2 mouse cellular contexts compared by ENCODE assay signal in the genomic region with DNA sequence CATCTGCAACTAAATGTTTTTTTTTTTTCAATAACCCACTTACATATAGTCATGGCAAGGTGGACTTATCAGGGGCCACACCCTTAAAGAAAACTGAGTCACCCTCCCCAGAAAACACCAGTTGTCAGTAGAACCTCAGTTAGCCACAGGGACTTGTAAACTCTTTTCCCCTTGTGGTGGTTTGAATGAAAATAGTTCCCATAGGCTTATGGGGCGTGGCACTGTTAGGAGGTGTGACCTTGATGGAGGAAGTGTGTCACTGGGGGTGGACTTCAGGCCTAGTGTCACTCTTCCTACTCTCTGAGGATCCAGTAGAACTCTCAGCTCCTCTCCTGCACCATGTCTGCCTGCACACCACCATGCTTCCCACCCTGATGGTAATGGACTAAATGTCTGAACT.
A peak's percentile ranks its signal among the peaks of the same experiment; 100 is the strongest.
TF ChIP-seq lines count a peak whose summit lies in the region.

No protein-coding gene starts in this region.

TF ChIP-seq in CH12.LX, 34 proteins besides CTCF, POLR2A, EP300 and RAD21 (continued from another document):
- TF ChIP-seq TCF12 (IDR thresholded peaks at IDR 0.05; ENCODE audit: low read depth, low read length) (peak; percentile 44; the same call in 1 of the 2 replicates), NELFE (IDR thresholded peaks at IDR 0.05; ENCODE audit: low read depth, low read length) (peak; percentile 48; the same call in 1 of the 2 replicates), RCOR1 (conservative IDR thresholded peaks at IDR 0.05; ENCODE audit: low read depth, low read length) (no peak), ZMIZ1 (IDR thresholded peaks at IDR 0.05; ENCODE audit: low read depth, low read length) (0 out of 2 replicates have a peak, but pooled peaks have one; percentile 12), KAT2A (IDR thresholded peaks at IDR 0.05; ENCODE audit: insufficient replicate concordance, low read length) (no peak), ZKSCAN1 (IDR thresholded peaks at IDR 0.05; ENCODE audit: borderline replicate concordance, low read depth, low read length) (no peak), TBP (conservative IDR thresholded peaks at IDR 0.05; ENCODE audit: low read depth, low read length) (peak; percentile 66; the same call in 1 of the 2 replicates)

TF ChIP-seq in myocyte, 11 proteins besides CTCF, POLR2A, EP300 and RAD21 (continued from another document):
- TF ChIP-seq MYOG (IDR thresholded peaks at IDR 0.05; ENCODE audit: control insufficient read depth in 1 of 3, insufficient read depth in 1 of 3, insufficient read length in 2 of 3, low read depth in 2 of 3) = no peak
- TF ChIP-seq MAX (IDR thresholded peaks at IDR 0.05; ENCODE audit: low read depth) = no peak
- no peak for TF ChIP-seq REST (IDR thresholded peaks at IDR 0.05; ENCODE audit: insufficient read depth, insufficient read length)
- TF ChIP-seq USF1 (IDR thresholded peaks at IDR 0.05; ENCODE audit: low read depth) = no peak
- no peak for TF ChIP-seq CEBPB (IDR thresholded peaks at IDR 0.05; ENCODE audit: insufficient read depth, poor library complexity, severe bottlenecking)
